Mouse (Mus musculus): ENCODE data around the gene Dpf3. TPM values are rescaled to one million over a fixed set of nuclear protein-coding genes. Genes with fewer than 3 reads are reported as not detected.

Gene Dpf3
- polyA plus RNA-seq, 1 experiment from 2014 or later: 23.2 TPM

GRCm38 (mm10) chr12:83514216-83514615 lies 26.7 kb upstream of the Dpf3 start:
- Histone ChIP-seq H3K36me3 (ENCODE audit: control insufficient read depth, insufficient read depth, low read length) (no peaks in the 10 kb centered on the region), H3K4me3 (ENCODE audit: control insufficient read depth in 1 of 2, insufficient read depth in 1 of 2, low read depth in 1 of 2, low read length in 2 of 2) (no peak overlapping the region), H3K9ac (ENCODE audit: low read length) (no peak overlapping the region), H3K27ac (replicated peaks in 1 of 2; ENCODE audit: control insufficient read depth in 1 of 2, insufficient read depth in 1 of 2, low read depth in 2 of 2, low read length in 2 of 2) (no peak overlapping the region), H3K4me2 (ENCODE audit: low read length) (no peak overlapping the region), H3K9me3 (ENCODE audit: control insufficient read depth, low read length) (no peaks in the 10 kb centered on the region), H3K4me1 (ENCODE audit: control insufficient read depth in 2 of 2, insufficient read depth in 2 of 2, low read length in 2 of 2) (peaks cover 4 to 8% of the 10 kb centered on the region in 2 experiments; a peak in 3 of 4 replicates), H3K27me3 (ENCODE audit: control insufficient read depth, insufficient read depth, low read length) (no peaks in the 10 kb centered on the region)
- no peak for ATAC-seq (ENCODE audit: insufficient number of reproducible peaks, insufficient read depth, low FRiP score, low read depth)
- WGBS: 75% methylated on average over 4 of the region's 4 CpGs

GRCm38 (mm10) chr12:83513185-83513584 lies 25.7 kb upstream of the Dpf3 start:
- H3K4me3 ChIP-seq (ENCODE audit: control insufficient read depth in 1 of 2, insufficient read depth in 1 of 2, low read depth in 1 of 2, low read length in 2 of 2): no peak overlapping the region
- ATAC-seq (ENCODE audit: insufficient number of reproducible peaks, insufficient read depth, low FRiP score, low read depth): no peak
- no peak overlapping the region for H3K27ac ChIP-seq (replicated peaks in 1 of 2; ENCODE audit: control insufficient read depth in 1 of 2, insufficient read depth in 1 of 2, low read depth in 2 of 2, low read length in 2 of 2)
- WGBS: 13% methylated on average over 5 of the region's 5 CpGs
- H3K4me2 ChIP-seq (ENCODE audit: low read length): no peak overlapping the region
- no peaks in the 10 kb centered on the region for H3K27me3 ChIP-seq (ENCODE audit: control insufficient read depth, insufficient read depth, low read length)
- no peak overlapping the region for H3K9ac ChIP-seq (ENCODE audit: low read length)
- H3K9me3 ChIP-seq (ENCODE audit: control insufficient read depth, low read length): no peaks in the 10 kb centered on the region
- no peaks in the 10 kb centered on the region for H3K36me3 ChIP-seq (ENCODE audit: control insufficient read depth, insufficient read depth, low read length)
- H3K4me1 ChIP-seq (ENCODE audit: control insufficient read depth in 2 of 2, insufficient read depth in 2 of 2, low read length in 2 of 2): peaks cover 4 to 8% of the 10 kb centered on the region in 2 experiments; a peak in 3 of 4 replicates

GRCm38 (mm10) chr12:83512783-83513182 lies 25.3 kb upstream of the Dpf3 start:
- H3K4me3 ChIP-seq (ENCODE audit: control insufficient read depth in 1 of 2, insufficient read depth in 1 of 2, low read depth in 1 of 2, low read length in 2 of 2): no peak overlapping the region
- H3K27ac ChIP-seq (replicated peaks in 1 of 2; ENCODE audit: control insufficient read depth in 1 of 2, insufficient read depth in 1 of 2, low read depth in 2 of 2, low read length in 2 of 2): no peak overlapping the region
- no peaks in the 10 kb centered on the region for H3K36me3 ChIP-seq (ENCODE audit: control insufficient read depth, insufficient read depth, low read length)
- H3K9ac ChIP-seq (ENCODE audit: low read length): no peak overlapping the region
- H3K4me1 ChIP-seq (ENCODE audit: control insufficient read depth in 2 of 2, insufficient read depth in 2 of 2, low read length in 2 of 2): peaks cover 4 to 8% of the 10 kb centered on the region in 2 experiments; a peak in 3 of 4 replicates
- H3K4me2 ChIP-seq (ENCODE audit: low read length): no peak overlapping the region
- no peaks in the 10 kb centered on the region for H3K9me3 ChIP-seq (ENCODE audit: control insufficient read depth, low read length)
- 30% methylated on average over 4 of the region's 4 CpGs for WGBS
- no peak for ATAC-seq (ENCODE audit: insufficient number of reproducible peaks, insufficient read depth, low FRiP score, low read depth)
- no peaks in the 10 kb centered on the region for H3K27me3 ChIP-seq (ENCODE audit: control insufficient read depth, insufficient read depth, low read length)

- ATAC-seq (ENCODE audit: insufficient number of reproducible peaks, insufficient read depth, low FRiP score, low read depth): no peak
- Histone ChIP-seq H3K9ac (ENCODE audit: low read length) (no peak overlapping the region), H3K4me2 (ENCODE audit: low read length) (no peak overlapping the region), H3K4me1 (ENCODE audit: control insufficient read depth in 2 of 2, insufficient read depth in 2 of 2, low read length in 2 of 2) (peaks cover 4 to 8% of the 10 kb centered on the region in 2 experiments; a peak in 3 of 4 replicates), H3K27ac (replicated peaks in 1 of 2; ENCODE audit: control insufficient read depth in 1 of 2, insufficient read depth in 1 of 2, low read depth in 2 of 2, low read length in 2 of 2) (no peak overlapping the region), H3K27me3 (ENCODE audit: control insufficient read depth, insufficient read depth, low read length) (no peaks in the 10 kb centered on the region), H3K4me3 (ENCODE audit: control insufficient read depth in 1 of 2, insufficient read depth in 1 of 2, low read depth in 1 of 2, low read length in 2 of 2) (no peak overlapping the region), H3K9me3 (ENCODE audit: control insufficient read depth, low read length) (no peaks in the 10 kb centered on the region), H3K36me3 (ENCODE audit: control insufficient read depth, insufficient read depth, low read length) (no peaks in the 10 kb centered on the region)
- 71% methylated on average over 5 of the region's 5 CpGs for WGBS
Observed at GRCm38 (mm10) chr12:83510586-83510985, 23.1 kb upstream of the Dpf3 start.

GRCm38 (mm10) chr12:83506543-83506942 lies 19.0 kb upstream of the Dpf3 start:
- H3K27me3 ChIP-seq (ENCODE audit: control insufficient read depth, insufficient read depth, low read length): no peaks in the 10 kb centered on the region
- WGBS: 78% methylated on average over 10 of the region's 10 CpGs
- no peaks in the 10 kb centered on the region; a peak in 1 of 4 replicates for H3K4me1 ChIP-seq (ENCODE audit: control insufficient read depth in 2 of 2, insufficient read depth in 2 of 2, low read length in 2 of 2)
- no peaks in the 10 kb centered on the region for H3K9me3 ChIP-seq (ENCODE audit: control insufficient read depth, low read length)
- no peak overlapping the region for H3K4me2 ChIP-seq (ENCODE audit: low read length)
- ATAC-seq (ENCODE audit: insufficient number of reproducible peaks, insufficient read depth, low FRiP score, low read depth): no peak
- H3K4me3 ChIP-seq (ENCODE audit: control insufficient read depth in 1 of 2, insufficient read depth in 1 of 2, low read depth in 1 of 2, low read length in 2 of 2): no peak overlapping the region
- no peak overlapping the region for H3K27ac ChIP-seq (replicated peaks in 1 of 2; ENCODE audit: control insufficient read depth in 1 of 2, insufficient read depth in 1 of 2, low read depth in 2 of 2, low read length in 2 of 2)
- H3K36me3 ChIP-seq (ENCODE audit: control insufficient read depth, insufficient read depth, low read length): no peaks in the 10 kb centered on the region
- no peak overlapping the region for H3K9ac ChIP-seq (ENCODE audit: low read length)

GRCm38 (mm10) chr12:83502190-83502589 lies 14.7 kb upstream of the Dpf3 start:
- H3K27me3 ChIP-seq (ENCODE audit: control insufficient read depth, insufficient read depth, low read length): no peaks in the 10 kb centered on the region
- H3K27ac ChIP-seq (replicated peaks in 1 of 2; ENCODE audit: control insufficient read depth in 1 of 2, insufficient read depth in 1 of 2, low read depth in 2 of 2, low read length in 2 of 2): no peak overlapping the region
- no peak overlapping the region for H3K4me2 ChIP-seq (ENCODE audit: low read length)
- no peak overlapping the region for H3K9ac ChIP-seq (ENCODE audit: low read length)
- ATAC-seq (ENCODE audit: insufficient number of reproducible peaks, insufficient read depth, low FRiP score, low read depth): no peak
- no peaks in the 10 kb centered on the region; a peak in 1 of 4 replicates for H3K4me1 ChIP-seq (ENCODE audit: control insufficient read depth in 2 of 2, insufficient read depth in 2 of 2, low read length in 2 of 2)
- WGBS: 5% methylated on average over 9 of the region's 9 CpGs
- H3K36me3 ChIP-seq (ENCODE audit: control insufficient read depth, insufficient read depth, low read length): no peaks in the 10 kb centered on the region
- H3K4me3 ChIP-seq (ENCODE audit: control insufficient read depth in 1 of 2, insufficient read depth in 1 of 2, low read depth in 1 of 2, low read length in 2 of 2): no peak overlapping the region
- H3K9me3 ChIP-seq (ENCODE audit: control insufficient read depth, low read length): no peaks in the 10 kb centered on the region

GRCm38 (mm10) chr12:83499256-83499655 lies 11.7 kb upstream of the Dpf3 start:
- Histone ChIP-seq H3K27me3 (ENCODE audit: control insufficient read depth, insufficient read depth, low read length) (no peaks in the 10 kb centered on the region), H3K9ac (ENCODE audit: low read length) (no peak overlapping the region), H3K36me3 (ENCODE audit: control insufficient read depth, insufficient read depth, low read length) (no peaks in the 10 kb centered on the region), H3K27ac (replicated peaks in 1 of 2; ENCODE audit: control insufficient read depth in 1 of 2, insufficient read depth in 1 of 2, low read depth in 2 of 2, low read length in 2 of 2) (no peak overlapping the region), H3K9me3 (ENCODE audit: control insufficient read depth, low read length) (no peaks in the 10 kb centered on the region), H3K4me3 (ENCODE audit: control insufficient read depth in 1 of 2, insufficient read depth in 1 of 2, low read depth in 1 of 2, low read length in 2 of 2) (no peak overlapping the region), H3K4me2 (ENCODE audit: low read length) (no peak overlapping the region), H3K4me1 (ENCODE audit: control insufficient read depth in 2 of 2, insufficient read depth in 2 of 2, low read length in 2 of 2) (no peaks in the 10 kb centered on the region; a peak in 1 of 4 replicates)
- no peak for ATAC-seq (ENCODE audit: insufficient number of reproducible peaks, insufficient read depth, low FRiP score, low read depth)
- 78% methylated on average over 5 of the region's 5 CpGs for WGBS

- Histone ChIP-seq H3K4me3 (ENCODE audit: control insufficient read depth in 1 of 2, insufficient read depth in 1 of 2, low read depth in 1 of 2, low read length in 2 of 2) (no peak overlapping the region), H3K4me2 (ENCODE audit: low read length) (no peak overlapping the region), H3K4me1 (ENCODE audit: control insufficient read depth in 2 of 2, insufficient read depth in 2 of 2, low read length in 2 of 2) (no peaks in the 10 kb centered on the region; a peak in 1 of 4 replicates), H3K27ac (replicated peaks in 1 of 2; ENCODE audit: control insufficient read depth in 1 of 2, insufficient read depth in 1 of 2, low read depth in 2 of 2, low read length in 2 of 2) (no peak overlapping the region), H3K9me3 (ENCODE audit: control insufficient read depth, low read length) (no peaks in the 10 kb centered on the region), H3K36me3 (ENCODE audit: control insufficient read depth, insufficient read depth, low read length) (no peaks in the 10 kb centered on the region), H3K27me3 (ENCODE audit: control insufficient read depth, insufficient read depth, low read length) (no peaks in the 10 kb centered on the region), H3K9ac (ENCODE audit: low read length) (no peak overlapping the region)
- no peak for ATAC-seq (ENCODE audit: insufficient number of reproducible peaks, insufficient read depth, low FRiP score, low read depth)
- WGBS: 75% methylated on average over 3 of the region's 3 CpGs
Observed at GRCm38 (mm10) chr12:83497959-83498358, 10.4 kb upstream of the Dpf3 start.
